Comparison of ENCODE assay signal across 7 mouse cellular contexts in genomic region chr12:17440251-17440651, GRCm38 (mm10).
DNase-seq lines count a peak whose midpoint lies in the region; ATAC-seq and TF ChIP-seq lines count a peak whose summit lies in the region.

No protein-coding gene starts in this region.

- peak; percentile 64 for DNase-seq in CH12.LX (ENCODE audit: extremely low read depth)
- peak; percentile 57 for DNase-seq in adrenal gland, postnatal 10 days
- no peak for DNase-seq in liver, embryonic 11.5 days (ENCODE audit: low spot score)
- no peak for DNase-seq in urinary bladder, postnatal 10 days (ENCODE audit: low spot score)
- no peak for DNase-seq in thymus, postnatal 25 days

- peaks cover 35 to 73% of the 10 kb centered on the region in 2 experiments for H3K4me1 ChIP-seq in CH12.LX (ENCODE audit: control insufficient read depth in 1 of 2, insufficient read depth in 2 of 2)
- peaks cover 10 to 11% of the 10 kb centered on the region in 2 experiments; a peak in 3 of 4 replicates for H3K4me1 ChIP-seq in heart, embryonic 14.5 days (ENCODE audit: control insufficient read depth in 2 of 2, insufficient read depth in 2 of 2, low read length in 2 of 2)
- H3K4me1 ChIP-seq in liver, embryonic 11.5 days (replicated peaks; ENCODE audit: control insufficient read depth, insufficient read depth, low read length): peaks cover 5% of the 10 kb centered on the region; the same call in 1 of the 2 replicates

- no peaks in the 10 kb centered on the region for H3K9me3 ChIP-seq in CH12.LX (replicated peaks; ENCODE audit: low read length)
- no peaks in the 10 kb centered on the region for H3K9me3 ChIP-seq in heart, embryonic 14.5 days (ENCODE audit: control insufficient read depth, low read length)
- H3K9me3 ChIP-seq in liver, embryonic 11.5 days (ENCODE audit: control insufficient read depth, low read length): no peaks in the 10 kb centered on the region

- H3K79me2 ChIP-seq in CH12.LX (replicated peaks; ENCODE audit: control insufficient read depth, extremely low read depth, insufficient read depth, poor library complexity, severe bottlenecking): no peaks in the 10 kb centered on the region

- in situ Hi-C loops in CH12.LX (cut with MboI; ENCODE audit: low pct_ligation_motif_present, low pct_unique_long_range_greater_than_20kb, low sequenced_read_pairs): no loop called here

- no peak for TF ChIP-seq CTCF in CH12.LX (conservative IDR thresholded peaks at IDR 0.05 in 1 of 2, IDR thresholded peaks at IDR 0.05 in 1 of 2; ENCODE audit: low read depth in 2 of 2, low read length in 2 of 2)

- TF ChIP-seq RAD21 in CH12.LX (IDR thresholded peaks at IDR 0.05; ENCODE audit: low read depth, low read length): no peak

- H3K27me3 ChIP-seq in CH12.LX (replicated peaks): no peaks in the 10 kb centered on the region
- no peaks in the 10 kb centered on the region for H3K27me3 ChIP-seq in heart, embryonic 14.5 days (ENCODE audit: control insufficient read depth, insufficient read depth, low read length)
- H3K27me3 ChIP-seq in liver, embryonic 11.5 days (replicated peaks; ENCODE audit: control insufficient read depth, insufficient read depth, low read length): no peaks in the 10 kb centered on the region

- no peak overlapping the region for H3K4me2 ChIP-seq in CH12.LX (ENCODE audit: insufficient read depth, low read depth, poor library complexity, severe bottlenecking)
- no peak overlapping the region for H3K4me2 ChIP-seq in heart, embryonic 14.5 days (ENCODE audit: low read length)
- no peak overlapping the region for H3K4me2 ChIP-seq in liver, embryonic 11.5 days

- whole genome bisulfite sequencing in heart, embryonic 14.5 days: 42% methylated on average over 7 of the region's 7 CpGs
- WGBS in liver, embryonic 11.5 days: 42% methylated on average over 7 of the region's 7 CpGs

- H3K4me3 ChIP-seq in CH12.LX (replicated peaks in 1 of 3; ENCODE audit: low read depth in 2 of 3, low read length in 2 of 3, poor library complexity in 1 of 3): no peak overlapping the region
- no peak overlapping the region for H3K4me3 ChIP-seq in heart, embryonic 14.5 days (ENCODE audit: control insufficient read depth in 1 of 2, insufficient read depth in 1 of 2, low read depth in 1 of 2, low read length in 2 of 2)
- H3K4me3 ChIP-seq in liver, embryonic 11.5 days (ENCODE audit: low read depth, low read length): no peak overlapping the region

- dilution Hi-C loops in CH12.LX (cut with MboI; ENCODE audit: extremely low pct_ligation_motif_present, extremely low pct_unique_long_range_greater_than_20kb, low sequenced_read_pairs): no loop called here

- H3K36me3 ChIP-seq in CH12.LX (replicated peaks in 1 of 2; ENCODE audit: control insufficient read depth in 1 of 2, insufficient read depth in 1 of 2, low read length in 1 of 2): peaks cover 0 to 4% of the 10 kb centered on the region in 2 experiments
- no peaks in the 10 kb centered on the region for H3K36me3 ChIP-seq in heart, embryonic 14.5 days (ENCODE audit: control insufficient read depth, insufficient read depth, low read length)
- no peaks in the 10 kb centered on the region for H3K36me3 ChIP-seq in liver, embryonic 11.5 days (ENCODE audit: control insufficient read depth, insufficient read depth, low read length)

- no peak overlapping the region for H3K27ac ChIP-seq in CH12.LX (ENCODE audit: insufficient read depth, low read depth)
- H3K27ac ChIP-seq in heart, embryonic 14.5 days (replicated peaks in 1 of 2; ENCODE audit: control insufficient read depth in 1 of 2, insufficient read depth in 1 of 2, low read depth in 2 of 2, low read length in 2 of 2): peak overlapping the region; percentile 6 to 69; a peak in 3 of 4 replicates
- H3K27ac ChIP-seq in liver, embryonic 11.5 days (ENCODE audit: low read depth, low read length): no peak overlapping the region

- TF ChIP-seq EP300 in CH12.LX (IDR thresholded peaks at IDR 0.05; ENCODE audit: low read length): no peak; the same call in 1 of the 2 replicates

- peak; percentile 68 for ATAC-seq in heart, embryonic 14.5 days (ENCODE audit: insufficient number of reproducible peaks, insufficient read depth, low FRiP score, low read depth)
- ATAC-seq in liver, embryonic 11.5 days (replicated peaks; ENCODE audit: low FRiP score): peak; percentile 46; the same call in 1 of the 2 replicates
- no peak for ATAC-seq in erythroid progenitor cell, adult 5-6 weeks (replicated peaks; ENCODE audit: low FRiP score, poor library complexity, severe bottlenecking)

- no peak for TF ChIP-seq POLR2A in CH12.LX (IDR thresholded peaks at IDR 0.05; ENCODE audit: low read depth, low read length)

- no peak overlapping the region for H3K9ac ChIP-seq in CH12.LX (ENCODE audit: insufficient read depth, low read depth)
- no peak overlapping the region for H3K9ac ChIP-seq in heart, embryonic 14.5 days (ENCODE audit: low read length)
- H3K9ac ChIP-seq in liver, embryonic 11.5 days (ENCODE audit: low read depth, low read length): no peak overlapping the region

TF ChIP-seq in CH12.LX, 34 proteins besides CTCF, POLR2A, EP300 and RAD21:
- no peak for TF ChIP-seq GABPA (IDR thresholded peaks at IDR 0.05; ENCODE audit: insufficient replicate concordance, low read depth, low read length)
- no peak for TF ChIP-seq ZNF384 (IDR thresholded peaks at IDR 0.05; ENCODE audit: low read depth, low read length)
- 0 out of 2 replicates have a peak, but pooled peaks have one; percentile 29 for TF ChIP-seq ETS1 (conservative IDR thresholded peaks at IDR 0.05; ENCODE audit: low read depth, low read length)

Comparison
In these comparisons a context has a peak if more than half of its experiments do, and no peak if none do; other contexts are left out.
1. DNase-seq: peak in CH12.LX (single experiment) and adrenal gland, postnatal 10 days (single experiment); none in liver, embryonic 11.5 days (single experiment), urinary bladder, postnatal 10 days (single experiment) and thymus, postnatal 25 days (single experiment).
2. H3K27ac ChIP-seq: peak in heart, embryonic 14.5 days (2 of 2); none in CH12.LX (single experiment) and liver, embryonic 11.5 days (single experiment).